In the genomic region with DNA sequence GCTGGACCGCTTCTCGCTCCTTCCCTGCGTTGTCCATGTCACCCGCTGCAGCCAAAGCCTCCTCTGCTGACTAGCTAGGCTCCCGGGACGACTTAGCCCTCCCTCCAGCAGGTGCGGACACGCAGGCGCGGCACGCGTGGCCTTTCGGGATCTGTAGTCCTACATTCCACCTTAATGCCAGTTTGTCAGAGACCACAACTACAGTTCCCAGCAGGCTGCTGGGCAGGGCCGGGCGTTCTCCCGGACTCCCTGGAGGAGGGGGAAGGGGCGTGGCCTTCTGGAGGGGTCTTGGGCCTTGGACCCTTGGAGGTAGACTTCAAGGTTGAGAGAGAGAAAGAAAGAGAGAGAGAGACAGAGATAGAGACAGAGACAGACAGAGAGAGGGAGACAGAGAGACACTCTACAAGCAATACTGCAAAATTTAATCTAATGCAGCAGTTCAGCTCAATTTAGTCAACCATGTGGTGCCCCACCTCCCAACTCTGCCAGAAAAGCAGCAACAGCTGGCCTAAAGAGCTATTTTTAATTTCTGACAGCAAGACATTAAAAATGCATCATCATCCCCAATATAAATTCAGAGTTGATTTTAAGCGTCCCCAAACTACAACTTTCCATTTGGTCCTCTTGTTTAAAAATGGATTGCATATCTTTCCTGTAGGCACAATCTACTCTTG, we compare ENCODE assay signal across 8 mouse cellular contexts. TPM values are rescaled to one million over a fixed set of nuclear protein-coding genes. Genes with fewer than 3 reads are reported as not detected.
DNase-seq lines count a peak whose midpoint lies in the region; ATAC-seq lines count a peak whose summit lies in the region.

Gene Napb (minus strand): TSS at position 141 of the 674 bp plus-strand sequence.

- no peaks in the 10 kb centered on the region for H3K27me3 ChIP-seq in hindbrain, embryonic 13.5 days

- H3K9me3 ChIP-seq in hindbrain, embryonic 13.5 days = peaks cover 6% of the 10 kb centered on the region; the same call in 1 of the 2 replicates

- WGBS in hindbrain, embryonic 13.5 days = 4% methylated on average over 18 of the region's 18 CpGs

- H3K9ac ChIP-seq in hindbrain, embryonic 13.5 days = peak within 1 kb of the TSS; percentile 92

- peak within 1 kb of the TSS; percentile 77 for H3K27ac ChIP-seq in hindbrain, embryonic 13.5 days

- H3K36me3 ChIP-seq in hindbrain, embryonic 13.5 days = no peaks in the 10 kb centered on the region

- peak; percentile 100 for ATAC-seq in hindbrain, embryonic 13.5 days (ENCODE audit: low FRiP score)

- H3K4me2 ChIP-seq in hindbrain, embryonic 13.5 days = peak within 1 kb of the TSS; percentile 90

- peak; percentile 97 for DNase-seq in R1 (ENCODE audit: low read depth, low spot score)
- DNase-seq in cerebellum, postnatal 25 days = peak; percentile 95 to 97
- DNase-seq in frontal cortex, postnatal 14 days (ENCODE audit: low spot score in 2 of 2) = peak; percentile 91 to 92
- peak; percentile 90 to 97 for DNase-seq in layer of hippocampus, postnatal 14 days (ENCODE audit: low spot score in 2 of 2)
- DNase-seq in lung, postnatal 10 days = peak; percentile 95
- peak; percentile 93 for DNase-seq in ovary, postnatal 36 days (ENCODE audit: low spot score)
- peak; percentile 86 for DNase-seq in thymus, postnatal 14 days

- peaks cover 26% of the 10 kb centered on the region for H3K4me1 ChIP-seq in hindbrain, embryonic 13.5 days (replicated peaks)

- H3K4me3 ChIP-seq in hindbrain, embryonic 13.5 days = peak within 1 kb of the TSS; percentile 85

RNA-seq across cellular contexts. Expression of gene Napb, which starts in this region (rescaled TPM):
- 44.2 and 49.1 TPM in 2 replicates for polyA plus RNA-seq in hindbrain, embryonic 13.5 days (2015; fragmentation: Nextera tagmentation; extraction: Ambion mirVana)
- total RNA-seq in layer of hippocampus, postnatal 14 days (2021) = 100 to 1,000 TPM; 298 to 310 TPM

Comparison
In these comparisons a context has a peak if more than half of its experiments do, and no peak if none do; other contexts are left out.
1. Peak in every context shown above with its lines: DNase-seq, ATAC-seq, H3K4me3 ChIP-seq and H3K27ac ChIP-seq.